Mouse (Mus musculus) midbrain, embryonic 15.5 days (tissue): ENCODE data around the gene Has3. TPM values are rescaled to one million over a fixed set of nuclear protein-coding genes. Genes with fewer than 3 reads are reported as not detected.
A peak's percentile ranks its signal among the peaks of the same experiment; 100 is the strongest.
"Not testable (repeated sequence)": the region's sequence is repeated elsewhere in the genome, so short reads cannot be mapped to it uniquely, and the experiment has no call there.

Experiments
- ATAC-seq: fragments of 200-750 bp; cut with Nextera tagmentation; replicated peaks from 2 replicates; pipeline ENCODE4 v1.8.0; 2017; ENCODE audit warnings: moderate TSS enrichment
- H3K27ac ChIP-seq: fragments of 300-500 bp; sonication (generic); 2 replicates; pipeline ENCODE4 v1.5.1; 2015; ENCODE audit warnings: mild to moderate bottlenecking, inconsistent platforms
- H3K27me3 ChIP-seq: fragments of 300-500 bp; sonication (generic); replicated peaks from 2 replicates; pipeline ENCODE4 v1.6.1; 2015; ENCODE audit warnings: inconsistent platforms
- H3K36me3 ChIP-seq: fragments of 300-500 bp; sonication (generic); replicated peaks from 2 replicates; pipeline ENCODE4 v1.6.1; 2015; ENCODE audit warnings: inconsistent platforms
- H3K4me1 ChIP-seq: fragments of 300-500 bp; sonication (generic); 2 replicates; pipeline ENCODE4 v1.6.1; 2015; ENCODE audit warnings: inconsistent platforms
- H3K4me2 ChIP-seq: fragments of 300-500 bp; sonication (generic); 2 replicates; pipeline ENCODE4 v1.6.1; 2015; ENCODE audit warnings: inconsistent platforms, mild to moderate bottlenecking, moderate library complexity
- H3K4me3 ChIP-seq: fragments of 300-500 bp; sonication (generic); 2 replicates; pipeline ENCODE4 v1.5.1; 2015; ENCODE audit warnings: mild to moderate bottlenecking, inconsistent platforms
- H3K9ac ChIP-seq: fragments of 300-500 bp; sonication (generic); 2 replicates; pipeline ENCODE4 v1.6.1; 2015; ENCODE audit warnings: mild to moderate bottlenecking, inconsistent platforms
- H3K9me3 ChIP-seq: fragments of 300-500 bp; sonication (generic); 2 replicates; pipeline ENCODE4 v1.6.1; 2016; ENCODE audit warnings: inconsistent platforms
- whole genome bisulfite sequencing: fragments of 180-500 bp; shearing (Covaris S2); methylation state at CpG from one replicate; pipeline ENCODE4 v1.1.7; 2015; ENCODE audit warnings: mixed read lengths; 5-methylcytosine and 5-hydroxymethylcytosine counted together
- polyA plus RNA-seq: library from polyadenylated mRNA; unstranded; fragments of >200 nt; fragmentation: Nextera tagmentation; extraction: Ambion mirVana; gene quantifications from 2 replicates; pipeline ENCODE4 v1.2.1, GENCODE M21; 2015

The Has3 gene
- polyA plus RNA-seq, 1 experiment from 2014 or later = 1.4 TPM

- peaks cover 7% of the 10 kb centered on the region for H3K4me1 ChIP-seq
- no peak overlapping the region for H3K27ac ChIP-seq
- no peak overlapping the region for H3K4me2 ChIP-seq
- no peaks in the 10 kb centered on the region for H3K36me3 ChIP-seq
- H3K27me3 ChIP-seq = peaks cover 16% of the 10 kb centered on the region
- no peak overlapping the region for H3K4me3 ChIP-seq
- no peak for ATAC-seq
- H3K9ac ChIP-seq = no peak overlapping the region
- 82% methylated on average over 9 of the region's 9 CpGs for WGBS
- H3K9me3 ChIP-seq = no peaks in the 10 kb centered on the region
Observed at GRCm38 (mm10) chr8:106865354-106865753, 4.7 kb upstream of the Has3 start.

DNA sequence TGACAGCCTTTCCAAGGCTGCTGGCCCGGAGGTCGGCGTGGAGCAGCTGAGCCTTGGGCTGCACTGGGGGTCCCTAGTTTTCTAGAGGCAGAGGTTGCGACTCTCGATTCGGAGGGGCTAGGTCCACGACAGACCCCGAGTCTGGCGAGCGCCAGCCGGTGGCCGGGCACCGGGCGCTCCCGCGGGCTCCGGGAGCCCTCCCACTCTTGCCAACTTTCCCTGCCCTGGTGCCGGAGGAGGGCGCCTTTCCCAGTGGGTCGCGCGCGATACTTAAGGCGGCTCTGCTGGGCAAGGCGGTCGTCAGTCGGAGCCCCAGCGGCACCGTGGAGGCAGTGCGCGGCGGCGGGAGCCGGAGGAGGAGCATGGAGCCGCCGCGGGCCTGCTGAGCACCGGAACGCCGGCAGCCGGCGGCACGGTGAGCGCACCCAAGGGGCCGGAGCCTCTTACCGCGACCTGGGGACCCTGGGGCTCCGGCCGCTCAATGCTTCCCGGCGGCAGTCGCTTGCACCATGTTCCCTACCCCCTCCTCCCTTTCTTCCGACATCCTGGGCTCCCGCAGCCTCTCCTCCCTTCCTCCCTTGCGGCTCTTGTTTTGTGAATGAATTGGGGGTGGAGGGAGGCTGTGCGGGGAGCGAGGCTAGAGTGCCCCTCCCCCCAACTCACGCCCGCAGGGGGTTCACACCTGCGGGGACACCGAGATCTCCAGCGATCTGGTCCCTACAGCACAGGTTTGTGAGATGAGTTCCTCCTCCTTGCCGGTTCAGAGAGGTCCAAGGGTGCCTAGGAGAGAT, 690 bp downstream of the Has3 start:
- Histone ChIP-seq H3K27ac (peak overlapping the region; percentile 74), H3K9ac (peak overlapping the region; percentile 72), H3K36me3 (no peaks in the 10 kb centered on the region; the same call in 1 of the 2 replicates), H3K9me3 (no peaks in the 10 kb centered on the region), H3K4me3 (peak overlapping the region; percentile 82), H3K4me1 (peaks cover 36% of the 10 kb centered on the region), H3K4me2 (peak overlapping the region; percentile 99), H3K27me3 (peaks cover 26% of the 10 kb centered on the region)
- ATAC-seq = peak; percentile 60
- under 1% methylated on average over 61 of the region's 63 CpGs for WGBS

DNA sequence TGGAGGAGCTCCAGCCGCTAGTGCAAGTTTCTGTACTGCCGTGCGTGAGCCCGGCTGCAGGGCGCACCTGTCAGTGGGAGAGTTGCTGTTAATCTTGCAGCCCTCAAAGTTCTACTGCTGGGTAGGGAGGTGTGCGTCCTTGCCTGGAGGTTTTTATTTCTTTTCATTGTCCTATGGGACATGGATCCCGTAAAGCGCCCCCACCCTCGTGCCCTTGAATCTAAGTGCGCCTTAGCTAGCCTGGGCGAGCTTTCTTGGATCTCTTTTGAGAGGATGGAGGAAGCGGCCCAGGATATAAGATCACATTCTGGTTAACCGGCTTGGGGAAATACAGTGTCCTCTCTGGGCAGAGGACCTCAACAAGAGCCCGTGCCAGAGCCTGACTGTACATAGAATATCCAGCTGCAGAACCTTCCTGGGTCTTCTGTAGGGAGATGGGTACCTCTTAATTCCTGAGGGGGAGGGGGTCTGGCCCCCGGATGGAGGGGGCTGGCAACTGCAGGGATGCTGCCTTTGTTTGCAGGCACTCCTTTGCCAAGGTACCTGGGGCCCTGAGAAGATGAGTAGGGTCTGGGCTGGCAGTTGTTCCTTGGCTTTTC, 1.4 kb downstream of the Has3 start:
- Histone ChIP-seq H3K9me3 (no peaks in the 10 kb centered on the region), H3K9ac (peak overlapping the region; percentile 72), H3K4me3 (peak overlapping the region; percentile 82), H3K36me3 (no peaks in the 10 kb centered on the region; the same call in 1 of the 2 replicates), H3K27me3 (peaks cover 26% of the 10 kb centered on the region), H3K27ac (peak overlapping the region; percentile 74), H3K4me1 (peaks cover 36% of the 10 kb centered on the region), H3K4me2 (peak overlapping the region; percentile 99)
- ATAC-seq = peak; percentile 56
- WGBS = under 1% methylated on average over 15 of the region's 15 CpGs

- Histone ChIP-seq H3K9ac (peak overlapping the region; percentile 72), H3K4me3 (peak overlapping the region; percentile 82), H3K27me3 (peaks cover 26% of the 10 kb centered on the region), H3K4me1 (peaks cover 36% of the 10 kb centered on the region), H3K27ac (peak overlapping the region; percentile 74), H3K4me2 (peak overlapping the region; percentile 99), H3K36me3 (no peaks in the 10 kb centered on the region; the same call in 1 of the 2 replicates), H3K9me3 (no peaks in the 10 kb centered on the region)
- WGBS = under 1% methylated on average over 22 of the region's 22 CpGs
- peak; percentile 76 for ATAC-seq
Observed at GRCm38 (mm10) chr8:106871931-106872371, 1.9 kb downstream of the Has3 start.

DNA sequence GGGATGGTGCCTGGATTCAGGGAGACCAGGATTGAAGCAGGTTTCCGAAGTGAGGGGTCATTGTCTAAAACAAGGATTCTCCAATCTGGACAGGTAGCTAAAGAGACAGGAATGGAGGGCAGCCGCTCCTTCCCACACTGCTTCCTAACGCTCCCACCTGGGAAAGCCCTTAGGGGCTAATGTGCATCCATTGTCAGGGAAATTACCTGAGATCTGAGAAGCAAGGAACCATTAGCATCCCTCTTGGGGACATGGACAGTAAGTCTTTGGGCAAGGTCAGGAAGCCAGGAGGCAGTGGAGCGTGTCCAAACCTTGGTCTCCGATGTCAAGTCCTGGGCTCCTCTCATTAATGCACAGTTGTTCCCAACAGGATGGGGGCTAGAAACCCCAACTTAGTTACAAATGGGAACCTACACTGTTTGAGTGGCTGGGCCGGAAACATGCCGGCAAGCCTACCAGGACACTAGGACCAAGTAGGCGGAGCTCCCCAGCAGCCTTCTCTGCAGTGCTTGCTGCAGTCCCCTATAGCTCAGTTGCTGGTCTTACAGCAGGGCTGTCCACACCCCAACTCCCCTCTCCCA, 2.5 kb downstream of the Has3 start:
- peaks cover 36% of the 10 kb centered on the region for H3K4me1 ChIP-seq
- no peaks in the 10 kb centered on the region for H3K9me3 ChIP-seq
- H3K36me3 ChIP-seq = no peaks in the 10 kb centered on the region; the same call in 1 of the 2 replicates
- WGBS = 9% methylated on average over 8 of the region's 8 CpGs
- ATAC-seq = 0 out of 2 replicates have a peak, but pooled peaks have one; percentile 3
- H3K27ac ChIP-seq = peak overlapping the region; percentile 74
- H3K27me3 ChIP-seq = peaks cover 26% of the 10 kb centered on the region
- peak overlapping the region; percentile 82 for H3K4me3 ChIP-seq
- peak overlapping the region; percentile 99 for H3K4me2 ChIP-seq
- peak overlapping the region; percentile 72 for H3K9ac ChIP-seq

GRCm38 (mm10) chr8:106880121-106880707, 10.2 kb downstream of the Has3 start:
- Histone ChIP-seq H3K9me3 (no peaks in the 10 kb centered on the region), H3K27me3 (no peaks in the 10 kb centered on the region), H3K9ac (no peak overlapping the region), H3K4me1 (no peaks in the 10 kb centered on the region), H3K27ac (no peak overlapping the region), H3K4me2 (no peak overlapping the region), H3K4me3 (no peak overlapping the region), H3K36me3 (peaks cover 11% of the 10 kb centered on the region; the same call in 1 of the 2 replicates)
- no peak for ATAC-seq
- 91% methylated on average over 8 of the region's 8 CpGs for WGBS

GRCm38 (mm10) chr8:106884094-106884493, 14.1 kb downstream of the Has3 start:
- ATAC-seq, H3K4me3 ChIP-seq, H3K4me2 ChIP-seq, H3K27me3 ChIP-seq, H3K4me1 ChIP-seq, H3K9ac ChIP-seq, H3K9me3 ChIP-seq, H3K27ac ChIP-seq: not testable (repeated sequence)
- WGBS = 93% methylated on average over 11 of the region's 11 CpGs
- H3K36me3 ChIP-seq = peaks cover 21% of the 10 kb centered on the region; the same call in 1 of the 2 replicates

DNA sequence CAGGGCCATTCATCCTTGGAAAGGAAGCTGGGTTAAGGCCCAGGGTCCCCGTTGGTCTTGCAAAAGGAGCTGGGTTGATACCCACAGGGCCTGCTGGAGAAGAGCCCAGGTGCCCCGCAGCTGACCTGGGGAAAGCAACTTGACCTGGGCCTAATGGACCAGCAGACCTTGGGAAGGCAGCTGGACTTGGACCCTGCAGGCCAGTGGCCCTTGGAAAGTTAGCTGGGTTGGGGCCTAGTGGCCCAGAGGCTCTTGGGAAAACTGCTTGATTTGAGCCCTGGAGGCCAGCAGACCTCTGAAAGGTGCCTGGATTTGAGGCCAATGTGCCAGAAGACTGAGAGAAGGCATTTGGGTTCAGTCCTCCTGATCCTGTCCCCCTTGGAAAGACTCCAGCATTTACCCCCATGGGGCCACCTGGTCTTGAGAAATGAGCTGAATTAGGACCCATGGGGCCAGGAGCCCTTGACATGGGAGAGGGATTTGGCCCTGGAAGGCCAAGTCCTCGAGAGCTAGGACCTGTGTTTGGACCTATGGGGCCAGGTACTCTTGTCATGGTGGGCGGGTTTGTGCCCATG, 14.9 kb downstream of the Has3 start:
- not testable (repeated sequence) for H3K9me3 ChIP-seq, H3K27ac ChIP-seq, H3K9ac ChIP-seq, H3K4me2 ChIP-seq, H3K4me3 ChIP-seq, H3K4me1 ChIP-seq, H3K27me3 ChIP-seq, ATAC-seq
- peaks cover 21% of the 10 kb centered on the region; the same call in 1 of the 2 replicates for H3K36me3 ChIP-seq
- 98% methylated on average over 4 of the region's 4 CpGs for WGBS

- Histone ChIP-seq H3K4me2 (no peak overlapping the region), H3K27me3 (no peaks in the 10 kb centered on the region), H3K27ac (no peak overlapping the region), H3K9ac (no peak overlapping the region), H3K9me3 (no peaks in the 10 kb centered on the region), H3K36me3 (peaks cover 21% of the 10 kb centered on the region; the same call in 1 of the 2 replicates), H3K4me1 (peaks cover 12% of the 10 kb centered on the region), H3K4me3 (no peak overlapping the region)
- WGBS = 46% methylated on average over 5 of the region's 5 CpGs
- peak; percentile 67; the same call in 1 of the 2 replicates for ATAC-seq
Observed at GRCm38 (mm10) chr8:106887336-106888189, 17.5 kb downstream of the Has3 start.

DNA sequence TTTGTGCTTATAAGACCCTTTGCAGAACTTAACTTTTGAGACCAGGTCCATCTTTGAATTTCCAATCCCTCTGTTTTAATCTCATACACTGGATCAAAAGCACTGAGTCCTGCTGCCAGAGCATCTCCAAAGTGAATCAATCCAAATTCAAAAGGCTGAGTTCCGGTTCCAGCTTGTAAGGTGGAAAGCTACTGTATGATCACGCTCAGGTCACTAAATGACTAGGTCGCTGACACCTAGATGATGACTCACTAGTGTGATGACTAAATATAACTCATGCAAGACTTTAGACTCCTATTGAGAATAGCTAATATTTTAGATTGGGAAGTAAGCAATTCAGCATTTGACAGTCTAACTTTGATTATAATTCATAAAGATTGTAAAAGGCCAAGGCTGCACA, 18.8 kb downstream of the Has3 start:
- peaks cover 12% of the 10 kb centered on the region; the same call in 1 of the 2 replicates for H3K36me3 ChIP-seq
- H3K27me3 ChIP-seq = no peaks in the 10 kb centered on the region
- no peak overlapping the region for H3K9ac ChIP-seq
- H3K4me3 ChIP-seq = no peak overlapping the region
- no peak overlapping the region for H3K27ac ChIP-seq
- WGBS = 88% methylated on average over 3 of the region's 3 CpGs
- no peak for ATAC-seq
- no peak overlapping the region for H3K4me2 ChIP-seq
- H3K9me3 ChIP-seq = no peaks in the 10 kb centered on the region
- H3K4me1 ChIP-seq = peaks cover 13% of the 10 kb centered on the region

GRCm38 (mm10) chr8:106892210-106892805, 22.3 kb downstream of the Has3 start:
- H3K4me1 ChIP-seq = peaks cover 26% of the 10 kb centered on the region
- H3K9ac ChIP-seq = peak overlapping the region; percentile 95
- H3K36me3 ChIP-seq = no peaks in the 10 kb centered on the region; the same call in 1 of the 2 replicates
- peak overlapping the region; percentile 89 for H3K4me2 ChIP-seq
- no peak for ATAC-seq
- under 1% methylated on average over 15 of the region's 15 CpGs for WGBS
- H3K4me3 ChIP-seq = peak overlapping the region; percentile 100
- no peaks in the 10 kb centered on the region for H3K9me3 ChIP-seq
- H3K27me3 ChIP-seq = no peaks in the 10 kb centered on the region
- H3K27ac ChIP-seq = peak overlapping the region; percentile 96
